Mouse (Mus musculus) embryo, embryonic 10.5 days (tissue): ENCODE data around the gene H2-Ab1.
A peak's percentile ranks its signal among the peaks of the same experiment; 100 is the strongest.

ENCODE experiments used
- DNase-seq: peaks from one replicate; pipeline ENCODE4 v3.0.0-alpha.2; 2015; ENCODE audit warnings: low spot score

Gene H2-Ab1

DNA sequence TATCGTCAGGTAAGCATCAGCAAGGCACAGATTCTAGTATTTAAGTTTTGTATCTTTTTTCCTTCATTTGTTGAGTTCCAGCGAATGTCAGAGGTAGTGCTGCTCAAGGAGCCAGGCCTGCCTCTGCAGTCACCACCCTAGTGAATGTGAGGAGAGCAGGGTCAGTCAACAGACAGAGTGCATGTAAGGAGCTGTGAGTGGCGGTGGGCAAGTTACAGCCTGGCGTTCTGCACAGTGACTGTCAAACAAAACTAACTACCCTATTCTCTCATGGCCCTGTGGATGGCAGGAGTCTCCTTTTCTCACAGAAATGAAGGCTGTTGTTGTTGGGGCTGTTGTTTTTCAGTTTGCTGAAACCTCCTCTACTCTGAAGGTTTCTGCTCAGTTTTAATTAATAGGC is 27.9 kb downstream of the H2-Ab1 start:
- DNase-seq = no peak

DNA sequence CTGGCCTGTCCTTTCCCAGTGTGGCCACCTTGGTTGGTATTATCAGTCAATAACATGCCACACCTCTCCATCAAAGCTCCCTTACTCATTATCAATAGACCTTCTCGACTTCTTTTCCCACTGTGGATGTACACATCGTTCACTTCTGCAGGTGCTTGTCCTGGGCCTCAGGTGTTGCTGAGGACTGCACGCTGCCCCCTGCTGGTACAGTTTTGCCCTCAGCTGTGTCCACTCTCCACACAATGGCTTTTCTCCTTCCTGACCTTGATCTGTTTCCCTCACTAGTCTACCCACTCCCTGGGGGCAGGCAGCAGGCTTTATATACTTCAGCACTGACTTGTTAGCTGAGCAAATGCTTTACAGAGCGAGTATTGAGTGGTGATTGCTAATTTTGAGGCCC is 28.4 kb downstream of the H2-Ab1 start:
- DNase-seq = peak; percentile 30

DNA sequence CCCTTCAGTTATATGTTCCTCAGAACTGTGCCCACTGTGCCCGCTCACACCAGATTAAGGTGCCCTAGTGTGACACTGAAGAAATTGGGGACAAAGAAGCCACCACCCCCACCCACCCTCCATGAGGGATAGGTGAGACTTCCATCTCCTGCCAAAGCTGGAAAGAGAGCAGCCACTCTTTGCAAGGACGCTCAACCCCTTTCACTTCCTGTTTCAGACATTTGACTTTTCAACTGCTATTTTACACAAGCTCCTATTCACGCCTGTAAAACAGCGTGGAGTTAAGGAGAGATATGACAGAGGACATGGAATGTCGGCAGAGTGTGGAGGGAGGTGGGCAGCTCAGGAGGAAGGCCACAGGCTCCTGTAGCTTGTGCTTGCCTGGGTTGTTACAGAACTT is 29.0 kb downstream of the H2-Ab1 start:
- no peak for DNase-seq

DNA sequence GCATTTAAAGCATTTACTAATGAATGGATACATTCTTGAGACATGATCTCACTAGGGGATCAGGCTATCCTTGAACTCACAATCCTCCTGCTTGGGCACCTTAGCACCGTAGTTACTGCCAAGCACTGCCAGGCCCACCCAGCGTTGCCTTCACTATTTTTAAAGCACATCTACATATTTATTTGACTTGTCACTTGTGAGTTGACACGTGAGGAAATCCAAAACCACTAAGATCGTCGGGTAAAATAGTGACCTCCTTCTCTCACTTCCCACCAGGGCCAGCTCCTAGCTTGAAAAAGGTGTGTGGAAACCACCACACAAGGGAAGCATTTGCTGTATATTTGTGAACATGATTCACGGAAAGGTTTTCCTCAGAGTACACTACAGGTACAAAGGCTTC is 29.5 kb downstream of the H2-Ab1 start:
- no peak for DNase-seq

DNA sequence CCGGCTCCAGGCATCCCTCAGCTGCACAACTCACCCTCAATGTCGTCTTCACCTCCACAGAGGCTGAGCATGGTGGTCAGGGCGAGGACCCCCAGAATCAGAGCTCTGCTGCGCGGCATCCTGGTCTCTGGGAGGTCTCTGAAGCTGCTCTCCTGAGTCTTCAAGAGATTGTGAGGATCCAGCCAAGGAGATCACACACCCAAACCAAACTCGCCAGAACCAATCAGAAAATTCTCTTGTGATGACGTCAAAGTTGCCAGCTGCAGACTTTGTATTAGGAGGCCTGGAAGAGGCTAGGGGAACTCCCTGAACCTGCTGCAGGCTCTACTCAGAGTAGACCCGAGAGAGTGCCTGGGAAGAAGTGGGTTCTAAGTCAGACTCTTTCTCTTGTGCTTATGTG is 30.2 kb downstream of the H2-Ab1 start, which contains the start of gene H2-Aa:
Gene H2-Aa (minus strand): TSS at position 176 of the 400 bp plus-strand sequence.
- DNase-seq = peak; percentile 81

DNA sequence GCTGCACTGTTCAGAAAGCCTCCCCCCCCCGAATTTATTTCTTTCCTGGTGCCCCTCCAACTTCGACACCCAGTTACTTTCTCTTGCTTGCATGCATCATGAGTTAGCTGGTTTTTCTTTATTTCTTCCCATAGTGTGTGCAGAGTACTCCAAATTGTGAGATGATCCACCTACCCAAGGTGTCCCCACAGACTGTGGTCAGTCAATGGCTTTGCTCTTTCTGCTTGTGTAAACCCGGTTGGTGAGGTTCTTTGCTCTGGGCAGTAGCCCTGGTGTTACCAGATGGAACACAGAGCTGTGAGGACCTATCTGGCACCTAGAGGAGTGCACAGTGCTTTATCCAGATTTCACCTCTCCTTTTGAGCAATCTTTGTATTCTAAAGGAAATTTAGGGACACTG is 30.6 kb downstream of the H2-Ab1 start:
- DNase-seq = no peak

DNA sequence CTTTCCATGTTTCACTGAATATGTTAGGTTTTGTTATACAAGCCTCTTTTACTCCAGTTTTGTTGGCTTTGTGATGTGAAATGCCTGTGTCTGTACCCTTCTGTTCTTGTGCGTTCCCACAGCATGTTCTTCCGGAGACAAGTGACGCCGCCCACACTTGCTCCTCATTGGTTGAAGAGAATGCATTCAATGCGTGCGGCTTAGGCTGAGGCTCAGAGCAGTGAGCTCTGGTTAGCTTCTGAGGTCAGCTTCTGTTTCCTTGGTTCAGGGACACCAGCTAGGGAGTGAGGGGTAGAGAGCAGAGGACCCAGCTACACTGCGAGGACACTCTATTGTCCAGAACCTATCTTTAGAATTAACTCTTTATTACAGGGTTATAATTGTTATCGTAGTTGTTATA is 34.1 kb downstream of the H2-Ab1 start:
- peak; percentile 95 for DNase-seq

DNA sequence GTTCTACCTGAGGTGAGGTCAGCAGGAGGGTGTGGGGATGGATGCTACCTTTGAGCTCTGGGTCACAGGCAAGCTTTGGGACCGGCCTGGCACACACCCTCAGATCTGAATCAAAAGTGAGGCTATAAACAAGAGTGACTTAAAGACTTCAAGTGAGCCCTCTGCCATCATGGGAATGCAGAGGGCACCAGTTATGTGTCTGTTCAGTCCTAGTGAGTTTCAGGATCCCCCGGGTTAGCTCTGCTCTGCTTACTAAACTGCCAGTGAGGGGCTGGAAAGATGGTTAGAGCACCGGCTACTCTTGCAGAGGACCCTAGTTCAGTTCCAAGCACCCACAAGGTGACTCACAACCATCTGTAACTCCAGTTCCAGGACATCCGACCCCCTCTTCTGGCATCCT is 35.1 kb downstream of the H2-Ab1 start:
- DNase-seq = no peak

DNA sequence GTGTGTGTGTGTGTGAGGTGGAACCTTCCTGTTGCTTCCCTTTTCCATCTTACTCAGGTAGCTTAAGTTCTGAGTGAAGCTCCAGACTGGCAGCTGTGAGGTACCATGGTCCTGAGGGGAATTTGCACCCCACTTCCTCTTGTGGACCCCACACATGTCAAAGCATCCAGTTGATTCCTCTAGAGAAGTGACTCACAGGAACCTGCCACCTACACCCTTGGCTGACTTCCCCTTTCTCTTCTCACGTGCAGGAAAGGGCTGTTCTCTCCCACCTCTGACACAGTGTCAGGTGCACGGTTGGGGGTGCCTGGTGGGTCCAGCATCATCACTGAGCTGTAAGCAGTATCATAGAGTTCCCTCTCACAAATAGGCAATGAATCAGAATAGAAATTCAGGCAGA is 36.0 kb downstream of the H2-Ab1 start:
- DNase-seq = no peak

DNA sequence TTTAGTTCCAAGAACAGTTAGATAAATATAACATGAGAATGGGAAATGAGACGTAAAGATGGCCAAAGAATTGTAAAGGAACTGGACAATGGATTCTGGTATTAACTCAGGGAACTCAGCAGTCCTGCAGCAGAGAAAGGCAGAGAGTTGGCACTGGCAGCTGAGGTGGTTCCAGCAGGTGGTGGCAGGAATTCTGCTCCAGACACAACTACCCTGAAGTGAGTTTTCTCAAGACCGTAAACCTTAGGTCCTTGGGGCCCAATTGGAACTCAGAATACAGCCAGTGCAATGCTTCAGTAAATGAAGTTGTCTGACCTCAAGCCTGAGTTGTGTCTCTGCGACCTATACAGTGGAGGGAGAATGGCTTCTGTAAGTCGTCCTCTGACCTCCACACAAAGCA is 36.8 kb downstream of the H2-Ab1 start:
- no peak for DNase-seq

DNA sequence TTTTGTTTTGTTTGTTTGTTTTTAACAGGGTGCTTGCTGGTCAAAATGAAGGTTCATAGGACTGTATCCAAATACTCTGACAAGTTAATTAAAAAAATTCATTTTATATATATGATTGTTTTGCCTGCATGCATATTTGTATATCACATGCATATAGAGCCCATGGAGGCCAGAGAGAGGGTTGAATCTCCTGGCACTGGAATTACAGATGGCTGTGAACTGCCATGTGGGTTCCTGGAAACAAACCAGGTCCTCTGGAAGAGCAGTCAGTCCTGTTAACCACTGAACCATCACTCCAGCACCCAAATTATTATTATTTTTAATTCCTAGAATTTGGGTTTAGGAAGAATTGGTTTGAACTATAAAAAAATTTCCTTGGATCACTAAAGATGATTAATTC is 37.8 kb downstream of the H2-Ab1 start:
- no peak for DNase-seq

DNA sequence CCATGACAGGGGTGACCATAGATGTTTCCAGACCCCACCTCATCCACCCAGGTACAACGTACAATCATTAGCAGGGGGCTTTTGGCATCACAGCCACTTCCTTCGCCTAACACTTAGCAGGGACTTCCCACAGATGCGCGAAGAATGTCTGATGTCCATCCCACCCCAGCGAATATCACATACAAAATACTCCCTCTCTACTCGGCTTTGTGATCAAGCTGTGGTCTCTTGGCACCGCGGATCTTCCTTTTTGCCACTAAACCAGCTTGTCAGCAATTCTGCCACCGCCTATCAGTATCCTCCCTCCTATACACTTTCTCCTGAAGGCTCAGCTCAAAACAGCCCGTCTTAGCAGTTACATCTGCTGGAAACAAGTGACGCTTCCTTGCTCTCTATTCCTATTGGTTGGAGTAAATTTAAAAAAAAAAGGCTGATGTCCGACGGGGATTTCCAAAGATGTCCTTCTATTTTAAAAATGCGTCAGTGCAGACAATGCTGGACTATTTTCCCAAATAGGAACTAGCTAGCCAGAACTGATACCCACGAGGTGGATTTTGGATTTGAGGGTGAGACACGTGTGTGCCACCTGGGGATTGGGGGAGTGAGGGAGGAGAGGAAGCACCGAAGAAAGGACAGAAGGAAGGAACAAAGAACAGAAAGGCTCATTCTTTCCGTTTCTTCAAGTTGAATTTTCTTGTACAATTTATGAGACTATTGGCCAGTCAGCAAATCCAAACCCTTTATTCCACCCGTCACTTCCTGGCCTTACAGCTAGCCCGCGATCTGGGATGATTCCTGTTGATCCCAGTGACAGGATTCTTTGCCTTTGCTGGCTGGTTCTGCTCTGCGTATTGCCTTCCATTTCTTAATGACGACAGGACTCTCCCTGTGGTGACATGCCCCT is 38.7 kb downstream of the H2-Ab1 start:
- DNase-seq = peak; percentile 89

DNA sequence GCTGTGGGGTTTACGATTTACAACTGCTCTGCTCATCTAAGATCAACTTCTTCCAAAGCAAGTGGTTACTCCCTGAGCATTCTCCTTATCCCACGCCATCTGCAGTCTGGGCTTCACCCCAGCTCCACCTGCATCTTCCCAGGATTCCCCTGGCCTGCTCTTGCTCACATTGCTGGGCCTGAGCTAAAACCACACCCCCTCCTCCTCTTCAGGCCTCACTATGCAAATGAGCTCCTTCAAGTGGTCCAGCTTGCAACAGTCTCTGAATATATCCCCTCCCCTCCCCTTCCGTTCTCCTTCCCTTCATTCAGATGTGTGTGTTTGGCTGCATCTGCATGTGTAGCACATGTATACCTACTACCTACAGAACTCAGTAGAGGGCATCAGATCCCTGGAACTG is 41.9 kb downstream of the H2-Ab1 start:
- no peak for DNase-seq

DNA sequence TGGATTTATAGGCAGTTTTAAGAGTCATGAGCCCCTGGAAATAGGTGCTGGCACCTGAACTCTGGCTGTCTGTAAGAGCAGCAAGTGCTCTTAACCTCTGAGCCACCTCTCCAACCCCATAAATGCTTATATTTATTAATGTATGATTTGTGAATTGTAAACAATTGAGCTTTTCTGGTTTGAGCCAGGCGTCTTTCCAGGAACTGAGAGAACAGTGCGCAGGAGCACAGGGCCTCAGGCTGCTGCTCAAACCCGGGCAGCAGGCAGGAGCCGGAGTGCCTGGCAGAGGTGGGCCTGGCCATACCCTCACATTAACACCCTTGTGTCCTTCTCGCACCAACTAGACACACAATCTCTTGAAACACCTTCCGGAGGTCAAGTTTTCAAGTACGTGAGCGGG is 42.6 kb downstream of the H2-Ab1 start:
- DNase-seq = no peak

DNA sequence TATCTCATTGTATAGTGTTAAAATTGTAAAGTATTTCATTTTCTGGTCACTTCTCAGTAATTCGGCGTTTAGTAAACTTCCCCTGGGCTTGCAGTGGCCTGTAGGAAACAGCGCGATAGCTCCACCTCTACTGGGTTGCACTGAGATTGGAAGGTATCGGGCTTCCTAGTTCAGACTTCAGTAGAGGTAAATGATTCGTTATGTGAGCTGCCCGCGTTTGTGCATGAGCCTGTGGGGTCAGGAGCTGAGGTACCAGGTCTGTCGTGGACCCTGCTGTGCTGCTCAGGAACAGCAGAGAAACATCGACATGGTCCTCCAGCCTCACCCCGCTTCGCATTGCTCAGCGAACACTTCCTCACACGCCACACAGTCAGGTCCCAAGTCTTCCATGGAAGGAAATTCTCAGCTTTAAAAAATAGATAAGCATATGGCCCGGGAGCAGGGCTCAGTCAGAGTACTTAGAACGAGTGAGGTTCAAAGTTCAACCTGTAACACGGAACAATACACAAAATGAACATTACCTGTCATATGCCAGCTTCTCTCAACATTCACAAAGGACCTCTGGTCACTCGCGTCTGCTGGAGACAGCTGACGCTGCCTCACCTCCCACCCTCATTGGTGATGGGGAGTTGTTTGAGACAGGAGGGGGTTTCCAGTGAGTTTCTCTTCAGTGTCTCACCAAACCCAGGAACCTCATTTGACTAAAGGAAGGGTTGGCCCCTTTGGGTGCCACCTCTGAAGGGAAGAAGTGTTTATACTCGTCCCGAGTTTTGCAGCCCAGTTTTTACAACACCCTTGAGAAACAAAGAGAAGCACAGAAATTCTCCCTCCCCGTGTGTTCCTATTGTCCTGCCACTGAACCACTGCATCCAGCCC is 43.4 kb downstream of the H2-Ab1 start:
- DNase-seq = no peak

DNA sequence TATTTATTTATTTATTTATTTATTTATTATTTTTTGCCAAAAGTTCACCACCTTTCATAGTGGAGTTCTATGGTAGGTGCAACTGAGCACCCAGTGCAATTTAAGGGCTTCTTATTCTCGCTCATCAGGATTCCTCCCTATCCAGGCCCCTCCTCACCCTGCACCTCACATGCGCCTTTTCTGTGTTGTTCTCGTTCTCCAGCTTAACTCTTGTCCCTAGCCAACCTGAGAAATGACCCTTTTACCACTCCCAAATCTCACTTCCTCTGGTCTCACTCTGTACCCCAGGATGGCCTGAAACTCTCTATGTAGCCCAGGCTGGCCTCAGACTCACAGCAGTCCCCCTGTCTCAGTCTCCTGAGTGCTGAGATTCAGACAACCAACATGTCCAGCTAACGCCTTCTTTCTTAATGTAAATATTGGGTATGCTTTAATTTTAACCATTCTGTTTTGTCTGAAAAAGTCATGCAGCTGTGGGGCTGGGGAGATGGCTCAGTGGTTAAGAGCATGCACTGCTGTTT is 44.2 kb downstream of the H2-Ab1 start:
- no peak for DNase-seq

DNA sequence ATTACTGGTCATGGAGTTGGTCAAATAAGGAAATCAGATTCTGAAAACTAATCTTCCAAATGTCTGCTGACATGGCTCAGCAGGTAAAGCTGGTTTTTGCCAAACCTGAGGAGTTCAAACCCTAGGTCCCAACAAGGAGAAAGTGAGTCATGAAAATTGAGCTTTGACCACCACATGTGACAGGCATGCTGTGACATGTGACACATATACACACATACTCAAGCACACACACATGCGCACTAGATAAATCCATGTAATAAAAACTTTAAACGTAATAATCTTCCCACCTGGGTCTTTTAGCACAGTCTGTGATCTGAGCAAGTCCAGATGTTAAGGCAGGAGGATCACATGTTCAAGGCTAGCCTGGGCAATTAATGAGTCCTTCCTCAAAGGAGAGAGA is 46.3 kb downstream of the H2-Ab1 start:
- DNase-seq = no peak

DNA sequence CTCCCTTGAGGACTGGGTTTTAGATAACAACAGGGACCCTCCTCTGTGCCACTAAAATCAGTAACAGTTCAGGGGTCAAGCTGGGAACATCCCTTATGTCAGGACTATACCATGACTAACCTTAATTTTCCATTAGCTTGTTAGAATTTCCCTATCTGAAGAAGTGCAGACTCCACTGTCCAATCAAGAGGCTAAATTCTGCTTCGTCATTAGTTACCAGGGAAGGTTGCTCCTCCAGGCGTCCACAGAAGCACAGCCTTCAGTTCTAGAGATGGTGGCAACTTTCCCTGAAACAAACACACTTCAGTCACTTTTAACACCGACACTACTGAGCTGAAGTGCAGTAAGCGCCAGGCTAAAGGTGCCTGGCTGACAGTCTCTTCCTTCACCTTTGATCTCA is 47.3 kb downstream of the H2-Ab1 start:
- DNase-seq = peak; percentile 76

DNA sequence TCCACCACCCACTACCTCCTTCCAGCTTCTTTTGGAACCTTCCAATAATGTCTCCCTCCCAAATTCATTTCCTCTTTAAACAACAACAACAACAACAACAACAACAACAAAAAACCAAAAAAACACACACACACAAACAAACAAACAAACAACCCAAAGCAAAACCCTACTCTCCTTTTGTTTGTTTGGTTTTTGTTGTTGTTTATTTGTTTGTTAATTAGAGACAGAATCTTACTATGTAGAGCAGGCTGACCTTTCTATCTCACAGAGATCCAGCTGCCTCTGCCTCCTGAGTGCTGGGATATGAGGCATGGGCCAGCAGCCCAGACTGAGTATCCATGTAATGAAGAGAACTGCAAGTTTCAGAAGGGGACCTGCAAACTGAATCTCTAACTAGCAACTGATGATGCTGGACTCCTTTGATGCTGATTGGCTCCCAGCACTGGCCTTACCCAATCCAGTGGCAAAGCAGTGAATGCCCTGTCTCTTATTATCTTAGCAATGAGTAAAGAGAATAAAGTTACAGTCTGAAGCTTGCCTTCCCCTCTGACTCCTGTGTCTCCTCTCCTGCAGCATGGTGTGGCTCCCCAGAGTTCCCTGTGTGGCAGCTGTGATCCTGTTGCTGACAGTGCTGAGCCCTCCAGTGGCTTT is 48.0 kb downstream of the H2-Ab1 start, which contains the start of gene H2-Eb1:
Gene H2-Eb1 (plus strand): TSS at position 488 of the 651 bp plus-strand sequence.
- DNase-seq = peak; percentile 89

DNA sequence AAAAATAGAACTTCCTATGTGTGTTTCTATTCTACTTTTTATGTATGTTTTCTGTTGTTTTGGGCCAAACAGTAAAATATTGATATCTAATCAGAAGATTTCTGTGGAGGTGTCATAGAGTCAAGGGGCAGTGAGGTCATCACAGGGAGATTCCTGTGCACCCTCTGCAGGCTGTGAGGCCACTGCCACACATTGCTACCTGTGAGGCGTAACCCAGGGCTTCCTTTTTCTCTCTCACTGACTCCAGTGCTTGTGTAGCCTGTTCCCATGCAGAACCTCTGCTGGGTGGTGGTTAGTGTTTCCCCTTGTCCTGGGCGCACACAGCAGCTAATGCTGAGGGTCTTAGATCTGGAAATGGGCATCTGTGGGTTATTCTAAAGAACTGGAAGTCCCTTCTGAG is 48.9 kb downstream of the H2-Ab1 start:
- no peak for DNase-seq

DNA sequence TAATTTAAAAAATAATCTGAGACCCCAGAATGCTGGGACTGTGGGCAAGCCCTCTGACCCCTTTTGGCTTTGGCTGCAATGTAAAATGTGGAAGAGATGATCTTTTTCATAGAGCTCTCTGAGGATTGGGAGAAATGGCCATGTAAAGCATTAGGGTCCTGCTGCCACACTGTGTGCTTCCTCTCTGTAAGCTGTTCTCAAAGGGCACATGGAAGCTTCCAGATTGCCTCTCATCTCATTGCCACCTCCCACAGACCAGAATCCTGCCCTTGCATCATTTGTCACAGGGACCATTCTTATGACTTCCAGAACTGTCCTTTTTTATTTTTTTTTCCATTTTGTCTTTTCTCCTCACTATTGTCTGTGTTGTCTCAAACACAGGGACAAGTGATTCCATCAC is 49.7 kb downstream of the H2-Ab1 start:
- DNase-seq = no peak

DNA sequence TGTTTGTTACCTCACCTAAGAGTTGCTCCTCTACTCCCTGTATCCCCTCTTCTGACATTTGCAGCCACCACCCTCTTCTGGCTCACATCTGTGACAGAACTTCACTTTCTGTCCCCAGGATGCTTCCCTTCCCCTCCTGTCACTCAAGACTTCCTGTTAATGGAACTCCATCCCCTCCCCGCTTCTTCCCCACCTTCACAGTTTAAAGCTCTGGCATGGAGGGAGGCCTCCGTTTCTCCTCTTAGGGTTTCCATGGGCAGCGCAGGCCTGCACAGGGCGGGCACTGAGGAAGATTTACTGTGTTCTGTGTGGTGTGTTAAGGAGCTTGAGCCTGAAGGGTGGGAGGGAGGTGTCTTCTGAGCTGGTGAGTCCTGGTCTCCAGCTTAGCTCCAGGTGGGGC is 50.7 kb downstream of the H2-Ab1 start:
- DNase-seq = no peak
